Mouse (Mus musculus) kidney, adult 18-20 months (tissue): Measurements from ENCODE around the gene Hmbs.

Experiments
- DNase-seq: peaks from one replicate; pipeline ENCODE4 v3.0.0; 2021

Hmbs gene

DNA sequence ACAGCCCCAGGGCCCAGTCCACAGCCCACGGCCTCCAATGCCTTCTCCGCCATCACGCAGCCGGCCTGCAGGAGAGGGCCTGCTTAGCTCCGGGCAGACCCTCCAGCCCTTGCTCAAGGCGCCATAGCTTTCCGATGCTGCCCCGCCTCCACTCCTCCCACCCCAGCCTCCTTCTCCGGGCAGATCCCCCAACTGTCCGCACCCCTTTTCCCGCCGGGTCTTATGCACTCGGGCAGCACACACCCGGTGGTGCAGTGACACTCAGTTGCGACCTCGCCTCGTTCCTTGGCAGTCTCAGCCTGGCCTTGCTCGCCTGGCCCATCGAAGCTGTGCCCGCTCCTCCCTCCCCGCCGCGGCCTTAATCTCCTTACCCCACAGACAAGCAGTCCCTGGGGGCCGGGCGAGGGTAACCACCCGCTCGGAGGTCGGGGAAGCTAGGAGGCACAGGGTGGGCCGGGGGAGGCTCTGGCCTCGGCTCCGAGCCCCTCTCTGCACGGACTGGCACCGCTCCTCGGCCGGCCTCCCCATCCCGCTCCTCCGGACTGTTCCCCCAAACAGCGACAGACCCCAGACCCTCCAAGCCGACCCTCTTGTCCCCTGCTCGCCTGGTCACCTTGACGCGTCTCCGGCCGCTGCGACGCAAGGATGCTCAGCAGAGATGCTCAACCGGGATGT is 56.5 kb downstream of the Hmbs start:
- no peak for DNase-seq

DNA sequence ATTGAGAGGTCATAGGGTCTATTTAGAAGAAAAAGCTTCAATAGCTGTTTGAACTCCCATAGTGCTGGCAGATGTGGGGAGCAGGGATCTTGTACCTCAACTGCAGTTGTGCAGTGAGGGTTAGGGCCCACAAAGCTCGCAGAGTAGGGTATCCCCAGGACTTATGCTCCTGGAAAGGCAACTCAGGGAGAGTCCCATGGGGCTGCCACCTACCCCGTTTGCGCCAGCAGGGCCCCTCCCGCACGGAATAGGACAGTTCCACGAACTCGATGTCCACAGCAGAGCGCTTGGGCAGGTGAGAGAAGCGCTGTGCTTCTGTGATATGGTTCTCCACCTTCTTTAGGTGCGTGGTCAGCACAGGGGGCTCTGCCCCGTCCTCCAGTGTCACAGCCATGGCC is 57.0 kb downstream of the Hmbs start:
- no peak for DNase-seq
